Mouse (Mus musculus): Measurements from ENCODE around the gene Rragc. TPM values are rescaled to one million over a fixed set of nuclear protein-coding genes. Genes with fewer than 3 reads are reported as not detected.

Rragc gene
- total RNA-seq, 4 experiments from 2014 or later = 57.8 to 68.5 (median 59.3) TPM

- no peak for DNase-seq (ENCODE audit: low spot score in 2 of 2)
Observed at GRCm38 (mm10) chr4:123952059-123952458, 34.8 kb downstream of the Rragc start.

- DNase-seq (ENCODE audit: low spot score in 2 of 2) = peak; percentile 32 to 68
Observed at GRCm38 (mm10) chr4:123956703-123957491, 39.7 kb downstream of the Rragc start.

GRCm38 (mm10) chr4:123957492-123957808 lies 40.2 kb downstream of the Rragc start:
- no peak for DNase-seq (ENCODE audit: low spot score in 2 of 2)

GRCm38 (mm10) chr4:123957891-123958290 lies 40.6 kb downstream of the Rragc start:
- DNase-seq (ENCODE audit: low spot score in 2 of 2) = no peak

GRCm38 (mm10) chr4:123960955-123961354 lies 43.7 kb downstream of the Rragc start:
- no peak for DNase-seq (ENCODE audit: low spot score in 2 of 2)

- DNase-seq (ENCODE audit: low spot score in 2 of 2) = no peak
Observed at GRCm38 (mm10) chr4:123962721-123963120, 45.5 kb downstream of the Rragc start.

GRCm38 (mm10) chr4:123968663-123969321 lies 51.5 kb downstream of the Rragc start:
- DNase-seq (ENCODE audit: low spot score in 2 of 2) = no peak

GRCm38 (mm10) chr4:123969458-123969857 lies 52.2 kb downstream of the Rragc start:
- no peak for DNase-seq (ENCODE audit: low spot score in 2 of 2)

- DNase-seq (ENCODE audit: low spot score in 2 of 2) = no peak
Observed at GRCm38 (mm10) chr4:123971059-123971458, 53.8 kb downstream of the Rragc start.

- no peak for DNase-seq (ENCODE audit: low spot score in 2 of 2)
Observed at GRCm38 (mm10) chr4:123972423-123973049, 55.3 kb downstream of the Rragc start.

GRCm38 (mm10) chr4:123982105-123982504 lies 64.9 kb downstream of the Rragc start:
- no peak for DNase-seq (ENCODE audit: low spot score in 2 of 2)

Other genes with a start within 250 kb of the Rragc start
- gene Macf1, start 233.1 kb upstream of the Rragc start, total RNA-seq (2022) = 100 to 1,000 TPM; 235 to 265 (median 249) TPM
- gene Ndufs5, start 199.2 kb upstream of the Rragc start, total RNA-seq (2022) = 100 to 1,000 TPM; 145 to 182 (median 170) TPM
- 10 to 100 TPM; 54.7 to 59.0 (median 56.9) TPM for gene Akirin1, start 167.1 kb upstream of the Rragc start, total RNA-seq (2022)
- under 1 TPM in 3 of 4 experiments, not detected in 1; 0.45 to 0.73 (median 0.66) TPM for gene Rhbdl2, start 129.6 kb upstream of the Rragc start, total RNA-seq (2022)
- gene 4933427I04Rik, start 57.8 kb upstream of the Rragc start, total RNA-seq (2022) = not detected
- 10 to 100 TPM in 1 of 4 experiments, 1 to 10 TPM in 3; 7.3 to 14.1 (median 8.7) TPM for gene Mycbp, start 12.6 kb upstream of the Rragc start, total RNA-seq (2022)
- under 1 TPM in 1 of 4 experiments, not detected in 3; 0.70 TPM for gene 4930535I16Rik, start 576 bp downstream of the Rragc start, total RNA-seq (2022)

Measured in layer of hippocampus, adult 8-10 months (tissue).